Mouse (Mus musculus) spleen, adult 12 weeks (tissue): ENCODE measurements around the gene Klc2.

Experiments
- DNase-seq: peaks from one replicate; pipeline ENCODE4 v3.0.0; 2022; ENCODE audit warnings: low spot score

The Klc2 gene

DNA sequence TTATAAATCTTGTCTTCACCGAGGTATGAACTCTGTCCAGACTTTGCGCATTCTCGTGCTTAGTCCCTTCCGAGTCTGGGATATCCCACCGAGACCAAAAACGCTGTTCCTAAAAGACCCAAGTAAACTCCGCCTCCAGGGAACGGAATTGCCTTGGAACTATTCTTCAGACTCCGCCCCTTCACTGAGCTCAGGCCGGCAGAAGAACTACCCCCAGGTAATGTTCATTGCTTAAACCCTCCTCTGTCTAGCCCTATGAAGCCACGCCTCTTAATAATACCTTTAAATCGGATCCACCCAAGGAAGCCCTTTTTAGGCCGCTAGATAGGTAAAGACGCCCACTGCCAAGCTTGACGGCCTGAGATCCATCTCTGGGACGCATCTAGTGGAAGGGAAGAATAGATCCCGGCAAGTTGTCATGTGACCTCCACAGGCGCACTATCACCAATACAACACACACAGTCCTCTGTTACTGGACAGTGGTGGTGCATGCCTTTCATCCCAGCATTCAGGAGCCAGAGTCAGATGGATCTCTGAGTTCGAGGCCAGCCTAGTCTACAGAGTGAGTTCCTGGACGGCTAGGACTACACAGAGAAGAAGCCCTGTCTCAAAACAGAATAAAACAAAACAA, 45.9 kb downstream of the Klc2 start:
- no peak for DNase-seq

DNA sequence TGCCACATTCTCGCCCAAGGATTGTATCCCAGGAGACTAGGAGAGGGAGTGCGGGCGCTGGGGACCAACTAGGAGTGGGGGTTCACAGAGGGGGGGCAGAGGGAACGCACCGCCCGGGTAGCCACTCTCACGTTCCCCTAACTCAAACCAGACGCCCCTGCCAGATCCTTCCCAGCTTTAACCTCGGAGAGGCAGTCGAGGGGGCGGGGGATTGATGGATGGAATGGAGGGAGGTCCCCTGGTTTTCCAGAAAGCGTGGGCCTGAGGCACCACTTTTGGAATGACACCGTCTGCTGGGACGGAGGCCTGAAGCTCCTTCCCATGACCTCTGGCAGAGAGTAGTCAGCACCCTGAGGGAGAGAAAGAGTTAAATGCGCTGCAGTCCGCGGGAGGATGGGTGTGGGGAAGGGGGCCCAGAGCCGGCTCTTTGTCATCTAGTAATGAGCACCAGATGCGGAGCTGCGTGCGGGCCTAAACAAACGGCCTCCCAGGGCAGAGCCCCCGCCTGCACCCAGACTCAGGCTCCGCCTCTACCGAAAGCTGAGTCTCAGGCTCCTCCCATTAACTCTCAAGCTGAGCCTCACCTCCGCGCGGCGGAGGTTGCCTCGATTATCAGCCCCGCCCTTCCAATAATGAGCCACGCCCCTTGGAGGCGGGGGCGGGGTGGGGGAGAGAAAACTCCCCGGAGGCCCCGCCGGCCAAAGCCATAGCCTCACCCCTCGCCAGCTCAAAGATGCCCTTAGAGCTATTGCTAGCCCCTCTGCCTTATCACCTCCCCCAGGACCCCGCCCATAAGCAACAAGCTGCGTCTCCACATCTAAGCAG, 46.6 kb downstream of the Klc2 start:
- DNase-seq = peak; percentile 68

DNA sequence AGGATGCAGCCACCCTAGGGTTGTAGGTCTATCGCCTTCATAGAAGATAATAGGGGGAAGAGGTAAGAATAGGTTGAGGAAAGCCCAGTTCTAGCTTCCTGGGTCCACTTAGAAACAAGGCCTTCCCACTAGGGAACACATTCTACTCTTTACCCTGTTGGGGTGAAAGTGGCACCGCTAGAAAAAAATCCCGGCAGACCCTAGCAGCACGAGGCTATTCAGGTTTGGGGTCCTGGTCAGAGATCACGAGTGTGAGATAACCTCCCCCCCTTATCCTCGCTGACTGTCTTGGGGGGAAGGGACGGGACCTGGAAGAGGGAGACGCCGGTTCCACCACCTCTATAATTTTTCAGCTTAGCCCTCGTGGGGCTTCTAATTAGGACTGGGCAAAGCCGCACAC, 47.3 kb downstream of the Klc2 start:
- no peak for DNase-seq

DNA sequence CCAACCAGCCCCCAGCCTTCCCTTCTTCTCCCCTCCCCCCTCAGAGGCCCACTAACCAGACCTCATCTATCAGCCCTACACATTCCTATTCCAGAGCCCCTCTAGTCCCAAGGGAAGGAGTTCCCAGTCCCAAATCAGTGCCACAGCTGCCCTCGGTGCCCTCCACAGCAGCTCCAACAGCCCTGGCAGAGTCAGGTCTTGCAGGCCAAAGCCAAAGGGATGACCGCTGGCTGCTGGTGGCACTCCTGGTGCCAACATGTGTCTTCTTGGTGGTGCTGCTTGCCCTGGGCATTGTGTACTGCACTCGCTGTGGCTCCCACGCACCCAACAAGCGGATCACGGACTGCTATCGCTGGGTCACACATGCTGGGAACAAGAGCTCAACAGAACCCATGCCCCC, 48.4 kb downstream of the Klc2 start:
- no peak for DNase-seq

DNA sequence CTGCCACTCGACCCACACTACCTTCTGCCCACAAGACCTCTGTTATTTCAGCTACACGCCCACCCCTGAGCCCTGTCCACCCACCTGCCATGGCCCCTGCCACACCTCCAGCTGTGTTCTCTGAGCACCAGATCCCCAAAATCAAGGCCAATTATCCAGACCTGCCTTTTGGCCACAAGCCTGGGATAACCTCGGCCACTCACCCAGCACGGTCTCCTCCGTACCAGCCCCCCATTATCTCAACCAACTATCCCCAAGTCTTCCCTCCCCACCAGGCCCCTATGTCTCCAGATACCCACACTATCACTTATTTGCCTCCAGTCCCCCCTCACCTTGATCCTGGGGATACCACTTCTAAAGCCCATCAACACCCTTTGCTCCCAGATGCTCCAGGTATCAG, 48.9 kb downstream of the Klc2 start:
- DNase-seq = no peak

DNA sequence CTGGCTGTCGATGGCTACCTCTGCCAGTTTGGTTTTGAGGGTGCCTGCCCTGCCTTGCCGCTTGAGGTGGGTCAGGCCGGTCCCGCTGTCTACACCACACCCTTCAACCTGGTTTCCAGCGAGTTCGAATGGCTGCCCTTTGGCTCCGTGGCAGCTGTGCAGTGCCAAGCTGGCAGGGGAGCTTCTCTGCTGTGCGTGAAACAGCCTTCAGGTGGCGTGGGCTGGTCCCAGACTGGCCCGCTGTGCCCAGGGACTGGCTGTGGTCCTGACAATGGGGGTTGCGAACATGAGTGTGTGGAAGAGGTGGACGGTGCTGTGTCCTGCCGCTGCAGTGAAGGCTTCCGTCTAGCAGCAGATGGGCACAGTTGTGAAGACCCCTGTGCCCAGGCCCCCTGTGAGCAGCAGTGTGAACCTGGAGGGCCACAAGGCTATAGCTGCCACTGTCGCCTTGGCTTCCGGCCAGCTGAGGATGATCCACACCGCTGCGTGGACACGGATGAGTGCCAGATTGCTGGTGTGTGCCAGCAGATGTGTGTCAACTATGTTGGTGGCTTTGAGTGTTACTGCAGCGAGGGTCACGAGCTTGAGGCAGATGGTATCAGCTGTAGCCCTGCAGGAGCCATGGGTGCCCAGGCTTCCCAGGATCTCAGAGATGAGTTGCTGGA, 49.7 kb downstream of the Klc2 start:
- no peak for DNase-seq

DNA sequence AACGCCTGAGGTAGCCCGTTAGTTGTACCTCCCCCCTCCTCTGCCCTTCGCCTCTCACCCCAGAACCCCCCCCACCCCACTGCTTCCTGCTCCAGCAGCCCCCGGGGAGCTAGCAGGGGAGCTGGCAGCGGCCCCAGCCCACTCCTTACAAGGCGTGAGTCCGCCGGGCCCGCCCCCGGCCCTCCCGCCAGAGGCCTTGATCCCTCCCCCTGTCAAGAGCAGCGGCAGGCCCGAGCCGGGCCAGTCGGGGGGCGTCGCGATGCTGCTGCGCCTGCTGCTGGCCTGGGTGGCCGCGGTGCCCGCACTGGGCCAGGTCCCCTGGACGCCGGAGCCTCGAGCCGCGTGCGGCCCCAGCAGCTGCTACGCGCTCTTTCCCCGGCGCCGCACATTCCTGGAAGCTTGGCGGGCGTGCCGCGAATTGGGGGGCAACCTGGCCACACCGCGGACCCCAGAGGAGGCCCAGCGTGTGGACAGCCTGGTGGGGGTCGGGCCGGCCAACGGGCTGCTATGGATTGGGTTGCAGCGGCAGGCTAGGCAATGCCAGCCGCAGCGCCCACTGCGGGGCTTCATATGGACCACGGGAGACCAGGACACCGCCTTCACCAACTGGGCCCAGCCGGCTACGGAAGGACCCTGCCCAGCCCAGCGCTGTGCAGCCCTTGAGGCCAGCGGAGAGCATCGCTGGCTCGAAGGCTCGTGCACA, 50.3 kb downstream of the Klc2 start, which contains the start of gene Cd248:
TSS of gene Cd248 (plus strand) at position 212 of the 703 bp plus-strand sequence.
- no peak for DNase-seq

DNA sequence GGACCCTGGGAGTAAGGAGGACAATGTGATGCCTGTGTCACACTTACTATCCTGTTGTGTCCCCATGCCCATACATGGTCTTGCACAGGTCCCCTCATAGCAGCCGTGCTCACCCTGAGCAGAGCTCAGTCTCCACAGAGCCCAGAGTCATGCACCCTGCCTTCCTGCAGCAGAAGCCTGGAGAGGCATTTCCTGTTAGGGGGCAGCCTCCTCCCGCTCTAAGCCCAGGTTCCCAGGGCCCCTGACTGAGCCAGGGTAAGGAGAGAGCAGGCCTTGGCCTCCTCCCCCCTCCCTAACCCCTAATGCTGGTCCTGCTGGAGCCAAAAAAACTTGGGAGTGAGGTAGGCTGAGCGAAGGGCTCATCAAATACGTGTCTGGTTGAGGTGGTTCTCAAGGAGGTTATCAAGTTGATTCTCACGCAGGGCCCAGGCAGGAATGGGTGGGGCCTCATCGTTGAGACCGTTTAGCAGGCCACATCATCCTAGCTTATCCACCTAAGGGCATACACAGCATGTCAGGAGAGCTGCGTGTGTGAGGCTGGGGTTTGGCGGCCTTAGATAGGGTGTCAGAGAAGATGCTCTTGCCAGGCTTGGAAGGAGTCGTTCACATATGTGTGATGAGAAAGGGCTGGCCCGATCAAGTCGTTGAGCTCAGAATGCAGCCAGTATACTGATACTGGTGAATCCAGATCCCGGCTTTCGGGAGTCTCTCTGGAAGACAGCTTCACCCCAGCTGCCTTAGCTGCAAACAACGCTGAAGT, 51.1 kb downstream of the Klc2 start:
- DNase-seq = no peak

DNA sequence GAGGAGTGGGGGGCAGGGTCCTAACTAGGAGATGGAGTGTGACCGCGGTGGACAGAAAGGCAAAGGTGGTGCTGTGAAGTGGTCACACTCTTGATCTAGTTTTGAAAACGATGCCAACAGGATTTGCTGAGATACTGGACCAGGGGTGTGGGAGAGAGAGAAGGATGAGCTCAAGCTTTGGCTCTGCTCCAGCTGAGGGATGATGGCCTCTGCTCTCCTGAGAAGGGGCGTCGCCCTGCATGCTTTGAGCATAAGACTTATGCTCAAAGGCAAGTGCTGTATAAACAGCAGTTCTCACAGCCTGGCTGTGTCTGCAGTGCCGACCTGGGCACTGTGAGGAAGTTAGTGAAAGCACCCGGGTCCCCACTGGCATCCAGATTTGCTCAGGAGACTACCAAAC, 53.3 kb downstream of the Klc2 start:
- DNase-seq = no peak

DNA sequence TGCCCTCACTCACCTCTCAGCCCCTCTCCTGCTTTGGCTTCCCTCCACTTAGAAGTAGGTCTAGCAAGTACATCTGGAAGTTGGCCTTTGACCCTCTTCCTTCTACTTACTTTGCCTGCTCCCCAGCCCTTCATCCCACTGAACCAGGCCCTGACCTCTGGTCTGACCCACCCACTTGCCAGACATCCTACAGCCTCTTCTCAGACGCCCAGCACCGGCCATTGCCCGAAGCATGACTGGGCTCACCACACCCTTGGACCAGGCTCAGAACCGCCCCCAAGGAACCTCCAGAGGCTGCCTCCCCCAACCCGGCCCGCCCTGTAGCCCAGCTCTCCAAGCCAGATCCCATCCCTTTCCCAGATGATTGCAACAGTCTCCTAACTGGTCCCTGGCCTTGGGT, 55.9 kb downstream of the Klc2 start:
- DNase-seq = no peak

DNA sequence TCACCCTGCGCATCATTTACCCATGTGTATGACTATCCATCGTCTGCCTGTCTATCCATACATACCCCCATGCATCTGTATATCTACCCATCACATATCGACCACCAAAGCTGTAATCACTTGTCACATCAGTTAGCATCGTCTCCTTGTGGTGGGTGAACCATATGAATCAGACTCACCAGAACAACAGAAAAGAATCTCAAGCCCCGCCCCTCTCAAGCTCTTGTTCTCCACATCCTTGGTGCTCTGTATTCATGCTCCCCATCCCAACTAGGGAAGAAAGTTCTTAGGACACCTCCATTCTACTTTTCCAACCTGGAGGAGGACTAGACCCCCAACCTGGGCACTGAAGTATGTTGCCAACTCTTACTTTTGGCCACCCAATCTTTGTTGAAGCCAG, 56.3 kb downstream of the Klc2 start:
- DNase-seq = no peak

DNA sequence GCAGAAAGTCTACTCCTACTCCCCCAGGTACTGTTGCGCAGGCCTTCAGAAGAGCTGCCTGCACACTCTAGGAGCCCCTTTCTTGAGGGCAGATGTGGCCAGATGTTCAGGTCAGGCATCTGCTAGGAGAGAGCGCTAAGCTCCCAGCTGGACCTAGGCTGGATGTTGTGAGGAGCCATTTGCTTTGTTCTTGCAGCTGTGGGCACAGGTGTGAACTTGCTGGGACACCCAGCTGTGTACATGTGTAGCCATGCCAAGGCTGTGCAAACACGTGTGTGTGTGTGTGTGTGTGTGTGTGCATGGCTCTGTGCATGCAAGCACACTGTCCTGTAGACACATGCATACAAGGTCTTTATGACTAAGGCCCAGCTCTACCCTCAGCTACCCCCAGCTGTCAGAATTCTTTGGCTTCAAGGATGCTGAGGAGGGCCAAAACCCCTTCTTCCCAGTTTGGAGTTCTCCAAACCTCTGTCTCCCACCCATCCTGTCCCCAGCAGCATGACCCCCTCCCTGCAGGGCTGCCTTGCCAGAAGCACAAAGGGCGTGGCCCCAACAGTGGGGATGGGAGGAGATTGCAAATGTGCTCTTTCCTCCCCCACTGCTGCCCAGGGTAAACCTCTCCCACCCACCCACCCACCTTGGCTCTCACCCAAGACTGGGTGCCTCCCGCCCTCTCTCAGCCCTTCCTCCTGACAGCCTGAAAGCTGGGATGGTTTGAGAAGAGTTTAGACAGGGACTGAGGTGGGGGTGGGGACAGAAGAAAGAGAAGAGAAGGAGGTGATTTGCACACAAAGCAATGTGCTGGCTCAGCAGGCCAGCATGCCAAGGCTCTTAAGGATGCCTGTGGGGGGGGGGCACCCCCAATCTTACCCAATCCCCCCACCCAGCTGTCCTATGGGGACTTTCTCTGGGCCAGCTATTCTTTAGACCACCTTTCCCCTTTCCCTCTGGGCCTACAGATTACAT, 57.7 kb downstream of the Klc2 start:
- DNase-seq = no peak

DNA sequence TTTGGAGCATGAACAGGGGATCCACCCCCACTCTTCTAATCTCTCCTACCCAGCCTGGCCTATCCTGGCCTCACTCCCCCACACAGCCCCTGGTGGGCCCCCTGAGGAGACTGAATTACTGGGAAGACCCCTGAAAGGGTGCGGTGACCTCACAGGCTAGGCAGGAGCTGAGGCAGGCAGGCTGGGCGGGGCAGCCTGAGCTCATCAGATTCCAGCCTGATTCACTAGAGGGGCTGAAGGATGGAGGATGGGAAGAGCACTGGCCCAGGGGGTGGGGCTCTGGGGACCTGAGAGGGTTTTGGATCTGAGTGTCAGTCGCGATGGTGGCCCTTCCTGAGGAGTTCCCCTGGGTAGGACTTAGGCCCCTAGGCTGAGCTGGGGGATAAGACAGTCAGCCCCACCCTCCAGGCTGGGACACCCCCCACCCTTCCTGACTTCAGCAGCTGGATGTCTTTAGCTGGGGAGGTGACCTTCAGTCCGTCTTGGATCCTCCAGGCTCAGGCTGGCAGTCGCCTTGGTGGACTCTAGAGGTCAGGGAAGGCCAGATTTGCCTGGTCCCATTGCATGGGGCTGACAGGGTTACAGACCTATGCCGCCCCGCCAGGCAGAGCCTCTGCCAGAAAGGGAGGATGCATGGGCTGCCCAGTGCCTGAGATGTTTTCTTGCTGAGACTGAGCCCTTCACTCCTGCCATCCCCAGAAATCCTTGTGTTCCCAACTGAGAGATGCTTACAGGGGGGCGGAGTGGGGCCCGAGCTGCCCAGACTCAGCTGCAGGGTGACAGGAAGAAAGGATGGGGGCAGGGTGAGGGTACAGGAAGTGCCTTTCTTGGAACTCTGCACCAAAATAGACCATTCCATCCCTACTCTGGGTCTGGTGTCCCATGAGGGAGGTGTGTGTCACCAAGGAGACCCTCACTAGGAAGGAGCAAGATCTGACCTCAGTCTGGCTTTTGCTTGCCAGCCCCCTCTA, 59.3 kb downstream of the Klc2 start:
- no peak for DNase-seq

DNA sequence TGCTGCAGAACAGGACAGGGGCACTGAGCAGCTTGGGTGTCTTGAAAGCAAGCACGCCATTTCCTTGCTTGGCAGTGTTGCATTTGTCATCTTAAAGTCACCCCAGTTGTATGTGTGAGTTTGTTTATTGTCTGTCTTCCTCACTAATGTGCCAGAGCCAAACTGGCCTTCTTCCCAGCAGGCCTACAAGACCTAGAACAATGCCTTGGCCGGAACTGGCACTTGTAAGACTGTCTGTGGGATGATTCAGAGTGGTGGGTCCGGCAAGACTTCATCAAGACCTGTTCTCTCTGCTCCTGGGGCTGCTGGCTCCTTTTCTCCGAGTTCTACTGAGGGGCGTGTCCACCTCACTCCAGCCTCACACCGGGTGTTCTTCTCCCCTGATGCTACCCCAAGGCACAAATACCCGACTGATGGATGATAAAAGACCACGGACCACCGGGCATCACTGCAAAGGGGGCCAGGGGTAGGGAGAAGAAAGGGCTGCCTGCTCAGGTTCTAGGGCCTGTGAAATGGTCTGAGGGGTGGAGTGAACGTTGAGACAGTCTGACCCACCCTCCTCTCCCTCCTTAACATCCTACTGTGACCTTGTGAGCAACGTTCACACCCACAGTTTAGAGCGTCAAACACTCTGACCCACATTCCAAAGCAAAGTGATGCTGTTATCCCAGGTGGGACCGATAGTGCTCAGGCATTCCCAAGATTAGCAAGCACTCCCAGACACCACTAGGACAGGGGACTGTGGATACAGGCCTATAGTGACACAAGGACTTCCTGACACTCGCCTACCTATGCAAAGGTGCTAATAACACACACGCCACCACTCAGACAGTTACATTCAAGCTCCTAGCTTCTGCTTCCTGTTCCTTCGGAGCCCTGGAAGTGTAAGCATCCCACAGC, 60.2 kb downstream of the Klc2 start:
- no peak for DNase-seq
